Mouse (Mus musculus) E14TG2a.4 (cell line): ENCODE results near the gene Mipep.
A peak's percentile ranks its signal among the peaks of the same experiment; 100 is the strongest.

Source experiments
- H3K27me3 ChIP-seq: 2 replicates; pipeline ENCODE4 v1.6.1; 2014; ENCODE audit warnings: low read length, control low read depth; ENCODE audit not compliant: insufficient read depth
- H3K36me3 ChIP-seq: 2 replicates; pipeline ENCODE4 v1.6.1; 2014; ENCODE audit warnings: low read length, control low read depth; ENCODE audit not compliant: insufficient read depth
- H3K4me1 ChIP-seq: replicated peaks from 2 replicates; pipeline ENCODE4 v1.6.1; 2014; ENCODE audit warnings: low read depth, low read length, control low read depth
- H3K4me3 ChIP-seq: replicated peaks from 2 replicates; pipeline ENCODE4 v1.5.1; 2014; ENCODE audit warnings: mild to moderate bottlenecking, low read length
- H3K9me3 ChIP-seq: 2 replicates; pipeline ENCODE4 v1.6.1; 2014; ENCODE audit warnings: low read length, control low read depth
- CTCF ChIP-seq: conservative IDR thresholded peaks from 2 replicates; pipeline ENCODE4 v1.5.1; 2014; ENCODE audit warnings: low read length
- NANOG ChIP-seq: IDR thresholded peaks from 2 replicates; pipeline ENCODE4 v1.6.1; 2014; ENCODE audit warnings: borderline replicate concordance, low read length, mixed read lengths
- POU5F1 ChIP-seq: IDR thresholded peaks from 2 replicates; pipeline ENCODE4 v1.6.1; 2014; ENCODE audit warnings: low read length, borderline replicate concordance

The Mipep gene

DNA sequence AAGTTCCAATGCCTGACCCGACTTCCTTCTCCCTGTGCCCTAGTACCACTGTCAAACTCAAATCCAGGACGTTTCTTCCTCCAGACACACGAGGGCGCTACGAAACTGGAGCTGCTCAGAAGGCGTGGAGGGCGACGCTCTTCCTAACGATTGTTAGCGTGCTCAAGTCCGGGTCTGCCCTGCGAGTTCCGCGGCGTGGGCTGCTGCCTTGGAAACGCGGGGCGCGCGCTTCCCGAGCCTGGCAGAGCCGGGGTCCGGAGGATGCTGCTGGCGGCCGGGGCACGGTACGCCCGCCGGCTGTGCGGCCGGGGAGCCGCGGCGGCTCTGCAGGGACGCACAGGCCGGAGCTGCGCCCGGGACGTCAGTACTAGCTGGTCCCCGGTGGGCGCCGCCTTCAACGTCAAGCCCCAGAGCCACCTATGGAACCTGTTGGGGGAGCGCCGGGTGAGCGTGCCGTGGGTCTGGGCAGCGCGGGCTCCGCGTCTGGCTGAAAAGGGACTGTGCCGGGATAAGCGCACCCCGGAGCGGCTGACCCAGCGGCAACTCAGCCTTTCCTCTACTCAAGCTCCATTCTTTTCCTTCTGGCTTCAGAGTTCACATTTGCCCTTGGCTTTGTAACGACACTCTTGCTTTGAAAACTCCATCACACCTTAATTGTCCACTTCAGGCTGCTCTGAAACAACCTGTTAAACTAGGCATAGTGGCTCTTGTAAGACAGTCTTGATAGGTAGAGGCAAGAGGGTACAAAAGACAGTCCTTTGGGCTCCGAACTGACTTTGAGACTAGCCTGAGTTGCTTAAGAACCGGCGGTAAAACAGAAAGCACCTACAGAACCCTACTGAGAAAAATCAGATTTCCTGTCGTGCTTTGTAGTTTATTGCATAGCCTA, at the start of gene Mipep:
Mipep (plus strand) TSS at position 147 of the 889 bp plus-strand sequence.
- Histone ChIP-seq H3K27me3 (peaks cover 10% of the 10 kb centered on the region), H3K4me3 (peak within 1 kb of the TSS; percentile 88), H3K4me1 (peaks cover 24% of the 10 kb centered on the region), H3K36me3 (peaks cover 25% of the 10 kb centered on the region), H3K9me3 (no peaks in the 10 kb centered on the region)
- TF ChIP-seq POU5F1, result no peak
- TF ChIP-seq CTCF, result peak; percentile 57

DNA sequence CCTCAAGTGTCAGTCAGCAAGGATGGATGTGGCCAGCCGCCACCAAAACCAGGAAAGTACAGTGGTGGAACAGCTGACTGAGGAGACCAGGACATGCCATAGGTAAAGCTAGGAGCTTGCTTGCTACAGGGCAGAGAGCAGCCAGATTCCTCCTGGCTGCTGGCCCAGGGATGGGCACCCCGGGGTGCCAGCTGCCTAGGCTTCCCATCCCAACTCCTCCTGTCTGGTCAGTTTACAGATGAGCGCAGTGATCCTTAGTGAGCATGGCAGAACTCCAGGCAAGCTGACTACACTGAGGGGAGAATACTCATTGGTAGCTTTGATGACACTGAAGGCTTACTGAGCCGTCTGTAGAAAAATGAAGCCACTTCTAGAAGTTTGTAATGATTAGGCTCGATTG, 49.2 kb upstream of the Mipep start:
- Histone ChIP-seq H3K9me3 (no peaks in the 10 kb centered on the region), H3K4me1 (peaks cover 81% of the 10 kb centered on the region), H3K36me3 (no peaks in the 10 kb centered on the region), H3K27me3 (no peaks in the 10 kb centered on the region), H3K4me3 (0 out of 2 replicates have a peak overlapping the region, but pooled peaks have one; percentile 3)
- no peak for TF ChIP-seq NANOG
- no peak for TF ChIP-seq CTCF
- TF ChIP-seq POU5F1, result no peak

DNA sequence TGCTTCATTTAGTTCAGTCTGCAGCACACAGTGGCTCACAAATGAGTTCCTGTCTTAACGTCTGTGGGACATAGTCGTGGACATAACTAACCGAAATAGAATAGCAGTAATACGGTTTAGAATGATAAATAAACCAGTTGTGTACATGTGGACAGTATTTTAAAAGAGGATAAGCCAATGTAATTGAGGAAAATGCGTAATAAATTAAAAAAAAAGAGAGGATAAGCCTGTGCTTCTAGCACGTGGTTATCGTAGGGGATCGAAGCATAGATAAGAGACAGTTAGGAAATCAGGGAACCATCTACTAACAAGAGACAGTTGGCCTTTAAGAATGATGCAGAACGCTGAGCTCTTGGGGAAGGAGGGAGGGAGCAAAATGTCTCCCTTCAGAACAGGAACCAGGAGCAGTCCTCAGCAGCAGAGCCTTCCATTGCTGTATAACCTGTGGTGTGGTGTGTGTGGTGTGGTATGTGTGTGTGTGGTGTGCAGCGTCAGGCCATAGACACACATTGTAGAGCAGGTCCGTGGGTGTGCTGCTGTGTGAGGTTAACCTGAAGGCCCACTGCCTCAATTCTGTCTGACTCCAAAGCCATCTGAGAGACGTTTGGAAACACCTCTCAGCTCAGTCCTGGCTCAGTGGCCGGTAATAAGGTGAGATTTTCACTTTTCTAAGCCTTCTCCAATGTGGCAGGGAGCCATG, 48.4 kb upstream of the Mipep start:
- no peaks in the 10 kb centered on the region for H3K36me3 ChIP-seq
- no peak for TF ChIP-seq NANOG
- TF ChIP-seq CTCF, result no peak
- TF ChIP-seq POU5F1, result no peak
- no peaks in the 10 kb centered on the region for H3K9me3 ChIP-seq
- no peaks in the 10 kb centered on the region for H3K27me3 ChIP-seq
- peaks cover 89% of the 10 kb centered on the region for H3K4me1 ChIP-seq
- H3K4me3 ChIP-seq, result peak overlapping the region; percentile 60

DNA sequence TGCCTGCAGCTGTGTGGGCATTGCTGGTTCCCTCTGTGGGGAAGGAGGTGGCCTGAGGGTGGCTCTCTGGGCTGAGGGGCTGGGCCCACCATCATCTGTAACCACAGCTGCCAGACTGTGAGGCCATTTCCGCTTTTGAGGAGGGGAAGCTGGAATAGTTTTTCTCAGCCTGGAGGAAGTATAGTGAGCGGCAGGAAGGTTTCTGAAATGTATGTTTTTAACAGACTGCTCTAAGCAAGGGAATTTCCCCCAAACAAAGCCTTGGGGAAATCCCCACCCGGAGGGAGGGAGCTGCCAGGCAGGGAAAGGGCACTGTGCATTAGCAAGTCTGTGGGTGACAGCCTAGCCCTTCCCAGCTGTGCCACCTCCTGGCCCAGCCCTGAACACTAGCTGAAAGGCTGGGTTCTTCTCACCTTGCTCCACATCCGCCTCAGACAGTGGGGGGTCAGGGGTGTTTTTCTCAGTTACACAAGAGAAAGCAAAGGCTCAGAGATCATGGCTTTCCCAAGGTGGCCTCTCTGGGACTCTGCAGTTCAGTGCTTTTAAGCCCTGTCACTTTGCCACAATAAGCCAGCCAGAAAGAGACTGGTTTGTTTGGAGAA, 47.7 kb upstream of the Mipep start:
- peaks cover 92% of the 10 kb centered on the region for H3K4me1 ChIP-seq
- H3K36me3 ChIP-seq, result peaks cover 2% of the 10 kb centered on the region
- H3K27me3 ChIP-seq, result no peaks in the 10 kb centered on the region
- H3K9me3 ChIP-seq, result no peaks in the 10 kb centered on the region
- H3K4me3 ChIP-seq, result peak overlapping the region; percentile 60
- TF ChIP-seq POU5F1 (no peak; the same call in 1 of the 2 replicates), NANOG (no peak), CTCF (no peak)

DNA sequence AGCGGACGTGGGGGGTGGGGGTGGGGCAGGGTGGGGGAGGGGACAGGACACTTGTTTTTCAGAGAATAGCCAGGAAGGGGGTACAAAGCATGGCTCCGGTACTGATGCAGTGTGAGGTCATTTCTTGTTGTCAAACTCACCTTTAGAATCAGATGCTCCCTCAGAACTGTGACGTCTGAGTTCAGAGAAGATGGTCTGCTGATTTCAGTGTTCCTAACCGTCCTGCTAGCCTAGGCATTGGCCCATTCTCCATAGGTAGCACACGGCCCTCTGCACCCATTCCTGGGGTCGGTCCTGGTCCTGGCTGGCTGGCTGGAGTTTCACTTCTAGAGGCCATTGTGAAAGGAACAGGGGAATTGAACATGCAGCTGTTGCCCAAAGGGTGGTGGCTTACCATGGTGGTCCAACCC, 47.2 kb upstream of the Mipep start:
- H3K27me3 ChIP-seq, result no peaks in the 10 kb centered on the region
- H3K36me3 ChIP-seq, result peaks cover 7% of the 10 kb centered on the region
- H3K9me3 ChIP-seq, result no peaks in the 10 kb centered on the region
- H3K4me1 ChIP-seq, result peaks cover 92% of the 10 kb centered on the region
- no peak for TF ChIP-seq POU5F1
- TF ChIP-seq CTCF, result no peak
- no peak for TF ChIP-seq NANOG
- H3K4me3 ChIP-seq, result peak overlapping the region; percentile 55; the same call in 1 of the 2 replicates

DNA sequence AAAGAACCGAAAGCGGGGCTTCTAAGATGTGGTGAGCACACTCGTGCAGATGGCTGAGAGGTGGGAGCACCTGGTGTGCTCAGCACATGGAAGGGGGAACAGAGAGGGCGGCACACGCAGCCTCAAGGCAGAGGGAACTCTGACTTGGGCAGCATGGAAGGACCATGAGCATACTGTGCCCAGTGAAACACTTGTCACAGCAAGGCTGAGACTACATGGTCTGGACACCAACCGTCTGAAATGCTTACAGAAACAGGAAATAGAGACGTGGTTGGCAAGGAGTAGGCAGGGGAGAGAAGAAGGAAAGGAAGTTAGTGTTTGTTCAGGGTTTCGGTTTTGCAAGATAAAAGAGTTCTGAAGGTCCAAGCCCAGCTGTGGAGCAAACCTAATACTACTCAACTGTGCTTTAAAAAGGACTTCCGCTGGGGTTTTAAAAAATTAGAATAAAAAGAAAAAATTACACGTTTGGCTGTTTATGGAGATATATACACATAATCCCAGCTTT, 45.9 kb upstream of the Mipep start:
- Histone ChIP-seq H3K9me3 (no peaks in the 10 kb centered on the region), H3K4me3 (peak overlapping the region; percentile 37; the same call in 1 of the 2 replicates), H3K27me3 (no peaks in the 10 kb centered on the region), H3K4me1 (peaks cover 80% of the 10 kb centered on the region), H3K36me3 (peaks cover 16% of the 10 kb centered on the region)
- TF ChIP-seq CTCF (no peak), POU5F1 (no peak), NANOG (no peak)

DNA sequence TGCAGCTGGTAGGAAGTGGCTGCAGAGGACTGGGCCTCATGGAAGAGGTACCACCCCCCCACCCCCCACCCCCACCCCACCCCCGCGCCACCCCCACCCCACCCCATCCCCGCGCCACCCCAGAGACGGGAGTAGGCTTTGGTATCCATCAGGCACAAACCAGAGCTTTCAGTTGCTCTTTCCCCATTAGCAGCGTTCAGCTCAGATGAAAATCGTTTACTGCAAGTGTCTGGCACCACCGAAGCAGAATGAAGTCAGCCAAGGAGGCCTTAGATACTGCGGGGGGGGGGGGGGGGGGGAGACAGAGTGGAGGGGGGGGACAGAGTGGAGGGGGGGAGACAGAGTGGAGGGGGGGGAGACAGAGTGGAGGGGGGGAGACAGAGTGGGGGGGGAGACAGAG, 45.2 kb upstream of the Mipep start:
- TF ChIP-seq CTCF, result no peak
- no peaks in the 10 kb centered on the region for H3K9me3 ChIP-seq
- no peak overlapping the region for H3K4me3 ChIP-seq
- no peaks in the 10 kb centered on the region for H3K27me3 ChIP-seq
- peaks cover 16% of the 10 kb centered on the region for H3K36me3 ChIP-seq
- peaks cover 74% of the 10 kb centered on the region for H3K4me1 ChIP-seq

DNA sequence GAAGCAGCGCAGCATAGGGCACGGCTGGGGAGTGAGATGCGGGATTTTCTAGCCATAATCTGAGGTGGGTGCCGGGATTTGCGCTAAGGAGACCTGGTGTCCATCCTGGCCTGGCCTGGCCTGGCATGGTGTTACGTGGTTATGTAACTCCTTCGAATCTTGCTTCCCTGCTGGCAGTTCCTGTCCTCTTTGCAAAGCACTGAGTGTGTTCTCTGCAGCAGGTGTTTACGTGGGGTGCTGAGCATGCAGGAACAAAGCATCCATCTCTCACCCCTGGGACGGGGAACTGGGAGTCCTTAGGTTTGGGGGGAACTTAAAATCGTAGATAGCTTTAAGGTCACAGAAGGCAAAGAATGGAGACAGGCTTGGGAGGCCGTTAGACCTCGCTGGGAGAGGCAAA, 44.8 kb upstream of the Mipep start:
- no peaks in the 10 kb centered on the region for H3K27me3 ChIP-seq
- peak overlapping the region; percentile 29; the same call in 1 of the 2 replicates for H3K4me3 ChIP-seq
- peaks cover 19% of the 10 kb centered on the region for H3K36me3 ChIP-seq
- TF ChIP-seq POU5F1 (no peak), NANOG (no peak), CTCF (no peak)
- peaks cover 71% of the 10 kb centered on the region for H3K4me1 ChIP-seq
- no peaks in the 10 kb centered on the region for H3K9me3 ChIP-seq
